Mouse (Mus musculus) stomach, postnatal 0 days (tissue): ENCODE measurements around the gene Panx3.

Experiments
- CTCF ChIP-seq: IDR thresholded peaks from 2 replicates; pipeline ENCODE4 v1.5.1; 2016; ENCODE audit warnings: antibody characterized with exemption, low read depth, mild to moderate bottlenecking, moderate library complexity
- EP300 ChIP-seq: optimal IDR thresholded peaks from 2 replicates; pipeline ENCODE3; 2016; ENCODE audit warnings: antibody characterized with exemption

DNA sequence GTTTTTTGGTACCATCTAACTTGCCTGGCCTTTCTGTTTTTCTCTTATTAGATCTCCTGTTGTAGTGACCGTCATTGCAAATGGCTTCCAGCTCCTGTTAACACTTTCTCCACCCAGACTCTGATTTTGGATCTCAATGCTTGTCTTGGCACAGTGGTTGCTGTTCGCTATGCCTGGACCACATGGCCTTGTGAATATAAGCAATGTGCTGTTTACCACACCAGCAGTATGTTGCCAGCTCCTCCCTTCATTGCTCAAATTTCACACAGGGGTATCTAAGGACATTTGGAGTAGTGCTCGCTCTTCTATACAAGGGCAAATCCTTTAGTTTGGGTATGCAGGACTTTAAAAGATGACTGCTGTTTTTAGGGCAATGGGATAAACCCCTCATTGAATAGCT is 22.8 kb downstream of the Panx3 start:
- TF ChIP-seq CTCF, result no peak
- TF ChIP-seq EP300, result no peak
